12 mouse cellular contexts compared by ENCODE assay signal in genomic region chr19:24160460-24160859, GRCm38 (mm10).
DNase-seq lines count a peak whose midpoint lies in the region; ATAC-seq and TF ChIP-seq lines count a peak whose summit lies in the region.
"Had no signal": no experiment of that assay in that cellular context is flagged by ENCODE, and none has a peak within 500 bp of the region (broad histone marks: within the 10 kb centered on the region; RNA-seq: fewer than 3 reads in every experiment).

No protein-coding gene starts in this region.

- no peaks in the 10 kb centered on the region for H3K27me3 ChIP-seq in heart, postnatal 0 days (ENCODE audit: control insufficient read depth, insufficient read depth, low read length)
- no peaks in the 10 kb centered on the region for H3K27me3 ChIP-seq in hindbrain, embryonic 15.5 days
- H3K27me3 ChIP-seq in neural tube, embryonic 13.5 days, result 0 out of 2 replicates have a peak, but pooled peaks cover 3% of the 10 kb centered on the region
- H3K27me3 ChIP-seq: CH12.LX; megakaryocyte, embryonic 14.5 days had no signal

- H3K9ac ChIP-seq in heart, postnatal 0 days (replicated peaks; ENCODE audit: low read depth, low read length), result 0 out of 2 replicates have a peak overlapping the region, but pooled peaks have one; percentile 10
- H3K9ac ChIP-seq in hindbrain, embryonic 15.5 days, result no peak overlapping the region
- H3K9ac ChIP-seq in neural tube, embryonic 13.5 days, result no peak overlapping the region

- TF ChIP-seq CTCF in heart, postnatal 0 days (IDR thresholded peaks at IDR 0.05; ENCODE audit: low read depth), result no peak

- no peaks in the 10 kb centered on the region for H3K36me3 ChIP-seq in heart, postnatal 0 days (replicated peaks; ENCODE audit: control insufficient read depth, insufficient read depth, low read length)
- H3K36me3 ChIP-seq in hindbrain, embryonic 15.5 days, result no peaks in the 10 kb centered on the region
- no peaks in the 10 kb centered on the region for H3K36me3 ChIP-seq in neural tube, embryonic 13.5 days
- H3K36me3 ChIP-seq: heart, embryonic 10.5 days had no signal

- no peak for TF ChIP-seq EP300 in heart, postnatal 0 days (IDR thresholded peaks at IDR 0.05; ENCODE audit: low read depth)

- WGBS in heart, postnatal 0 days, result 38% methylated on average over 8 of the region's 8 CpGs
- 16% methylated on average over 8 of the region's 8 CpGs for WGBS in hindbrain, embryonic 15.5 days
- 12% methylated on average over 8 of the region's 8 CpGs for WGBS in neural tube, embryonic 13.5 days

- H3K27ac ChIP-seq in heart, postnatal 0 days (ENCODE audit: low read depth), result peak overlapping the region; percentile 79
- peak overlapping the region; percentile 51; the same call in 1 of the 2 replicates for H3K27ac ChIP-seq in hindbrain, embryonic 15.5 days (replicated peaks)
- 0 out of 2 replicates have a peak overlapping the region, but pooled peaks have one; percentile 7 for H3K27ac ChIP-seq in neural tube, embryonic 13.5 days (replicated peaks)
- H3K27ac ChIP-seq: heart, embryonic 10.5 days had no signal

- ATAC-seq in heart, postnatal 0 days (ENCODE audit: insufficient read depth, low read depth), result peak; percentile 34; the same call in 1 of the 2 replicates
- peak; percentile 86 for ATAC-seq in hindbrain, embryonic 15.5 days (ENCODE audit: low FRiP score, low read depth)
- peak; percentile 79 for ATAC-seq in neural tube, embryonic 13.5 days (ENCODE audit: low read depth)
- ATAC-seq in megakaryocyte, adult 5-6 weeks (ENCODE audit: poor library complexity, severe bottlenecking), result no peak

- no peak overlapping the region for H3K4me3 ChIP-seq in heart, postnatal 0 days (ENCODE audit: low read depth, low read length)
- no peak overlapping the region for H3K4me3 ChIP-seq in hindbrain, embryonic 15.5 days
- H3K4me3 ChIP-seq in neural tube, embryonic 13.5 days, result no peak overlapping the region
- H3K4me3 ChIP-seq: heart, embryonic 10.5 days; megakaryocyte, embryonic 14.5 days had no signal

- peaks cover 17% of the 10 kb centered on the region for H3K4me1 ChIP-seq in heart, postnatal 0 days (ENCODE audit: control insufficient read depth, insufficient read depth)
- peaks cover 17% of the 10 kb centered on the region; the same call in 1 of the 2 replicates for H3K4me1 ChIP-seq in hindbrain, embryonic 15.5 days (replicated peaks)
- peaks cover 39% of the 10 kb centered on the region for H3K4me1 ChIP-seq in neural tube, embryonic 13.5 days (replicated peaks)

- DNase-seq in heart, postnatal 0 days (ENCODE audit: low spot score), result no peak
- no peak for DNase-seq in heart, postnatal 4 days
- peak; percentile 63 for DNase-seq in embryo, embryonic 11 days
- DNase-seq in ovary, postnatal 14 days (ENCODE audit: low spot score), result no peak
- DNase-seq in yolk sac, embryonic 10.5 days (ENCODE audit: low spot score), result no peak
- DNase-seq: adrenal gland, postnatal 10 days had no signal

- H3K4me2 ChIP-seq in heart, postnatal 0 days (ENCODE audit: low read depth, low read length), result peak overlapping the region; percentile 42; the same call in 1 of the 2 replicates
- 0 out of 2 replicates have a peak overlapping the region, but pooled peaks have one; percentile 15 for H3K4me2 ChIP-seq in hindbrain, embryonic 15.5 days
- peak overlapping the region; percentile 25; the same call in 1 of the 2 replicates for H3K4me2 ChIP-seq in neural tube, embryonic 13.5 days

- H3K9me3 ChIP-seq in heart, postnatal 0 days (replicated peaks; ENCODE audit: control insufficient read depth, low read length), result no peaks in the 10 kb centered on the region
- H3K9me3 ChIP-seq in hindbrain, embryonic 15.5 days, result no peaks in the 10 kb centered on the region
- H3K9me3 ChIP-seq in neural tube, embryonic 13.5 days, result no peaks in the 10 kb centered on the region
- H3K9me3 ChIP-seq: heart, embryonic 10.5 days; megakaryocyte, embryonic 14.5 days had no signal

Comparison
In these comparisons a context has a peak if more than half of its experiments do, and no peak if none do; other contexts are left out.
1. H3K27ac ChIP-seq: peak in every context shown above with its lines; median percentile 79 in heart, postnatal 0 days; 51 in hindbrain, embryonic 15.5 days; 7 in neural tube, embryonic 13.5 days.